Mouse (Mus musculus): ENCODE results near the gene Olfr554. TPM values are rescaled to one million over a fixed set of nuclear protein-coding genes. Genes with fewer than 3 reads are reported as not detected.

Olfr554 gene
- not detected in 4 replicates for total RNA-seq (2023)

DNA sequence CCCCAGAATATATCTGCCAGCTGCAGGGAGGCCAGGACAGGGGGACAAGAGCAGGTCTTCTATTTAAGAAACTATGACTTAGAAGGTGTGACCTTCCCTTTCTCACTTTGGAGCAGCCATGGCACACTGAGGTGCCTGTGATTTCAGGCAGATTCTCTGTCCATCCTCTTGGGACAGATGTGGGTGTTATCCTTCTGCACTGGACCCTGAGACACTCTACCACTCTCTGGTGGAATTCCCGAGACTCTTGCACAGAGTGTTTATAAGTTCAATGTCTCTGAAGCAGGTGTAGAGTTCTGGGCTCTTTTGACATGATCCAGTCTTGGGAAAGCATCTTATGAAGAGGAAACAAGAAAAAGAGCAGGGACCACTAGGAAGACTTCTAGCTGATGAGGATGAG, at the start of gene Olfr554:
TSS of gene Olfr554 (plus strand) at position 301 of the 400 bp plus-strand sequence.

DNA sequence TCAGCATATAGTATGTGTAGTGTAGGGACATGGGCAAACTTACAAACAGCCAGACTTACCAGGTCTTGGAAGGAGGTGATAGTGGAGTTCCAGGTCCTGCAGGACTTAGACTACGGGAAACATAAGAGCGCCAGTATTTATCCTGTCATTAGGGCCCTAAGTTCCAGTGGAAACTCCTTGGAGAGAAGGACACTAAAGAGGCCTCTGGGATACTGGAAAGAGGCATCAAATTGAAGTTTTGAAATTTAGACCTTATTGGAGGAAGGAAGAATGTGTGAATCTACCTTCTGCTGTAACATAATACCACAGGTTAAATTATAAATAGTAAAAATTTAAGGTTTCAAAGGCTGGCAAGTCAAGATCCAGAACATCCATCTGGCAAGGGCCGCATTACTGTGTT, 46.4 kb upstream of the Olfr554 start, which contains the start of gene Olfr551:
TSS of gene Olfr551 (minus strand) at position 101 of the 400 bp plus-strand sequence.

DNA sequence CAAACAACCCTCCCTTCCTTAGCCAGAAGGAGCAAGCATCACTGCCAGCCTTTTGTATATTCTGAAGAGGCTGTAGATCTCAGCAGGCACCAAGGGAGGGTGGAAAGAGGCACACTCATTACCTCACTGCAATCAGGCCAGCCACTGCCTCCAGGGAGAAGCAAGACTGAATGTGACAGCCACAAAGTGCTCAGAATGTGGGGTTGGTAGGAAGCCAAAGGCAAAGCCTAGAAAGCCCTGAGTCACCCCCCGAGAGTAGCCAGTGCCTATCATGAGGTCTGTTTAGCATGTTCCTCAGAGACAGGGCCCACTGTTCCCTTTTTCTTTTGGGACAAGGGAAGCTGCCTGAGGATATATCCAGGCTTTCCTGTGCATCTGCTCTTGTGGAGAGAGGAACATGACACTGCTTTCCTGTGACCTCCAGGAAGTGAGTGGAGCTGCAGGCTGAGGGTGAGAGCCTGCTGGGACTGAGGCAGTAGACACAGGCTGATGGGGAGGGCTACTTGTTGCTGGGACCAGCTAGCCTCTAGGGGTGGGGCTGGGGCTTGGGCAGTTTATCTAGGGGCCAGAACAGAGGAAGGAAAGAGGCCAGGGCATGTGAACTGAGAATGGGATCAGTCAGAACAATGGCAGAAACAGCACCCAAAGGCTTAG, 40.7 kb upstream of the Olfr554 start, which contains the start of gene Olfr552:
TSS of gene Olfr552 (plus strand) at position 393 of the 654 bp plus-strand sequence.

DNA sequence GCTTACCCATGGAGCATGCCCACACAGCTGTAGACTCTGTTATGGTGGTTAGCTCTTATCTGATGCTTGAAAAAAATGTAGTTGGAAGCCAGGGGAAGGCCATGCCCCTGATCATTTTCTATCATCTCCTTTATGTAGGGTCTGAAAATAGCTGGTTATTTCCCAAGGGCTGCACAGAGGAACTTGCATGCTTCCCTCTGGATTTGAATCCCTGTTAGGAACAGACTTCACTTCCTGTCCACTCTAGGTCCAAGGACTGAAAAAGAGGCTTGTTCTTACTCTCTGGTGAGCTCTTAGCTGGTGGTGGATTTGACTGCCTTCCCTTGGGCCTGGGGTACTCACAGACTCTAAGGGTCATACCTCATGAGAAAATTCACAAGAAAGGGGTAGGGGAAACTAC, 20.1 kb upstream of the Olfr554 start, which contains the start of gene Olfr553:
TSS of gene Olfr553 (minus strand) at position 101 of the 400 bp plus-strand sequence.

DNA sequence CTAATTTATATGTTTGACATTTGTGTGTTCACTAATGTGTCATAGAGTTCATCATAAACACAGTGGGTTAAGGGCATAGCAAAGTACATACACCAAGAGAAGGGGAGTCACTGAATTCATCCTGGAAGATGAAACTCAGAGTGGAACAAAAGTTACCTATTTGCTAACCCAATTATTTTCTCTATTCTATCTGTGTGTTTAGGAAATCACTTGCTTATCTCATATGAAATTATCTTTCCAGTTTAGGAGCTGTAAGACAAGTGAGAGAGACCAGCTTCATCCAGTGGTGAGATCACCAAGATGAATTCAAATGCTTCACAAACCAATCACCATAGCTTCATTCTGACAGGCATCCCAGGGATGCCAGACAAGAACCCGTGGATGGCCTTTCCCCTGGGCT, 20.3 kb downstream of the Olfr554 start, which contains the start of gene Olfr555:
TSS of gene Olfr555 (plus strand) at position 301 of the 400 bp plus-strand sequence.

DNA sequence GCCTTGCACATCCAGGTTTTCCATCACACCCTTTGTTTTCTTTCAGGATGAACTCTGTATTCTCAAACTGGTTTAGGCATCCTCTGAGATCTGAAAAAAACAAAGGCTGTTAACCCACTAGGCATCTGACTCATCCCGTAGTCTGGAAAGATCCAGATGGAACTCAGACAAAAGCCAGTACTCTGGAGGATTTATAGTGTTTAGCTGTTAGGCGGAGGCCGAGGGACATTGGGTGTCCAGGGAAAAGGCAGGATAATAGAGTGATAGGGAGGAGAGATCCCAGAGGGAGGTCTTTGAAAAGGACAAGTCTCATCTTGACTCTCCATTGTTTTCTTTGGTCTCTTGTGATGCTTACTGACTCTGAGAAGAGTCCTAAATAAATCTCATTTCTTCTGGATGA, 26.4 kb downstream of the Olfr554 start, which contains the start of gene Olfr556:
TSS of gene Olfr556 (plus strand) at position 301 of the 400 bp plus-strand sequence.

DNA sequence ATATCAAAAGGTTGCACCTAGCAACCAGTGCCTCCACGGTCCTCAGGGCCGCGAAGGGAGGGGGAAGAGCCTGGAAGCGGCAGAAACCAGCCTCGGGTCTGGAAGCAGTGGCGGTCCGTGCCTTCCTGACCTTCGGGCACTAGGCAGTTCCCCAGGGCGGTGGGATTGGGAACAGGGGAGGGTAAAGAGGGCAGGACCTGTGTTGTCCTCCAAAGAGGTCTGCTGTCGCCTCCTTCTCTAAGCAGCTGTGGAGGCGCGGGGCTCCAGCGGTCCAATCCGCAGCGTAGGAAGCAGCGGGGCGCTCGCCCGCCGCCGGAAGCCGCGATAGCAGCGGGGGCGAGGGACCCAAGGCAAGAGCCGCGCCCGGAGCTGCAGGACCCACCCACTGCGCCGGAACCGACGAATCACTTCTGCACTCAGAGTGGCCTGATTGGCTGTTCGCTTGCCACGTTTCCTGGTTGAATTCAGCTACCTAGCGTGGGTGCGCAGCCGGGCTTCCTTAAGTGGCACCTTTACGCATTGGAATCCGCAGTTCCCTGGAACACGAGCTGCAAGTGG, 48.8 kb downstream of the Olfr554 start, which contains the start of gene Trim68:
TSS of gene Trim68 (minus strand) at position 384 of the 558 bp plus-strand sequence.

Other genes with a start within 250 kb of the Olfr554 start
- 39.8 to 52.1 TPM (median 45.3 TPM) in 4 replicates for gene Rrm1, start 196.7 kb upstream of the Olfr554 start, total RNA-seq (2023)
- gene Olfr543, start 156.8 kb upstream of the Olfr554 start, total RNA-seq (2023), result not detected in 4 replicates
- not detected in 4 replicates for gene Olfr544, start 150.1 kb upstream of the Olfr554 start, total RNA-seq (2023)
- not detected in 4 replicates for gene Olfr545, start 138.9 kb upstream of the Olfr554 start, total RNA-seq (2023)
- gene Olfr547, start 103.7 kb upstream of the Olfr554 start, total RNA-seq (2023), result not detected in 4 replicates
- gene Olfr548-ps1, start 97.5 kb upstream of the Olfr554 start, total RNA-seq (2023), result not detected in 4 replicates
- not detected in 4 replicates for gene Olfr549, start 88.6 kb upstream of the Olfr554 start, total RNA-seq (2023)
- gene Trim21, start 72.9 kb upstream of the Olfr554 start, total RNA-seq (2023), result 32.2 to 40.5 TPM (median 36.2 TPM) in 4 replicates
- gene Olfr550, start 67.0 kb upstream of the Olfr554 start, total RNA-seq (2023), result not detected in 4 replicates
- gene Olfr551, start 46.5 kb upstream of the Olfr554 start, total RNA-seq (2023), result not detected in 4 replicates
- not detected in 4 replicates for gene Olfr552, start 40.7 kb upstream of the Olfr554 start, total RNA-seq (2023)
- gene Olfr553, start 20.2 kb upstream of the Olfr554 start, total RNA-seq (2023), result not detected in 4 replicates
- gene Olfr555, start 20.4 kb downstream of the Olfr554 start, total RNA-seq (2023), result not detected in 4 replicates
- gene Olfr556, start 26.5 kb downstream of the Olfr554 start, total RNA-seq (2023), result not detected in 4 replicates
- gene Trim68, start 48.9 kb downstream of the Olfr554 start, total RNA-seq (2023), result 11.7 to 17.4 TPM (median 15.2 TPM) in 4 replicates
- gene Olfr557, start 57.5 kb downstream of the Olfr554 start, total RNA-seq (2023), result not detected in 4 replicates
- gene Olfr558, start 63.8 kb downstream of the Olfr554 start, total RNA-seq (2023), result not detected in 4 replicates
- gene Olfr33, start 80.6 kb downstream of the Olfr554 start, total RNA-seq (2023), result not detected in 4 replicates
- not detected in 4 replicates for gene Olfr559, start 89.1 kb downstream of the Olfr554 start, total RNA-seq (2023)
- gene Olfr560, start 120.9 kb downstream of the Olfr554 start, total RNA-seq (2023), result not detected in 4 replicates
- gene Olfr78, start 121.0 kb downstream of the Olfr554 start, total RNA-seq (2023), result not detected in 4 replicates
- not detected in 4 replicates for gene Olfr561, start 132.8 kb downstream of the Olfr554 start, total RNA-seq (2023)
- gene Olfr564, start 165.0 kb downstream of the Olfr554 start, total RNA-seq (2023), result not detected in 4 replicates
- not detected in 4 replicates for gene Olfr566, start 220.3 kb downstream of the Olfr554 start, total RNA-seq (2023)
- not detected in 4 replicates for gene Olfr568, start 238.7 kb downstream of the Olfr554 start, total RNA-seq (2023)

Measured in B cell, adult 62 days (primary cell).